Comparison of ENCODE assay signal across 7 mouse cellular contexts in genomic region chr11:58103697-58104306, GRCm38 (mm10). TPM values are rescaled to one million over a fixed set of nuclear protein-coding genes. Genes with fewer than 3 reads are reported as not detected.
DNase-seq lines count a peak whose midpoint lies in the region; ATAC-seq lines count a peak whose summit lies in the region.

TSS of gene Cnot8 (plus strand) at chr11:58104153.

- H3K27me3 ChIP-seq in intestine, embryonic 16.5 days (replicated peaks; ENCODE audit: control insufficient read depth, insufficient read depth, low read length), result no peaks in the 10 kb centered on the region
- H3K27me3 ChIP-seq in midbrain, embryonic 11.5 days (ENCODE audit: control insufficient read depth, insufficient read depth, low read length), result no peaks in the 10 kb centered on the region

- intact Hi-C loops in left cerebral cortex, postnatal 36 days (cut with DNase I), result loop anchor here (5.0 to 10.0 kb wide), 2 partner anchors 97 to 201 kb away; partner anchors contain the start of genes Larp1 and Zfp692

- no peaks in the 10 kb centered on the region for H3K36me3 ChIP-seq in intestine, embryonic 16.5 days (ENCODE audit: control insufficient read depth, insufficient read depth, low read length)
- no peaks in the 10 kb centered on the region for H3K36me3 ChIP-seq in midbrain, embryonic 11.5 days (ENCODE audit: control insufficient read depth, insufficient read depth, low read length)

- peak; percentile 98 for ATAC-seq in intestine, embryonic 16.5 days
- ATAC-seq in midbrain, embryonic 11.5 days (ENCODE audit: low FRiP score), result peak; percentile 96

- peaks cover 13% of the 10 kb centered on the region for H3K4me1 ChIP-seq in intestine, embryonic 16.5 days (ENCODE audit: control insufficient read depth, insufficient read depth, low read length)
- peaks cover 7% of the 10 kb centered on the region for H3K4me1 ChIP-seq in midbrain, embryonic 11.5 days (ENCODE audit: control insufficient read depth, insufficient read depth, low read length)

- under 1% methylated on average over 55 of the region's 55 CpGs for WGBS in intestine, embryonic 16.5 days
- under 1% methylated on average over 50 of the region's 55 CpGs for WGBS in midbrain, embryonic 11.5 days

- peak within 1 kb of the TSS; percentile 89 for H3K9ac ChIP-seq in intestine, embryonic 16.5 days (ENCODE audit: low read depth, low read length)
- H3K9ac ChIP-seq in midbrain, embryonic 11.5 days (ENCODE audit: low read length), result peak within 1 kb of the TSS; percentile 87

- peak within 1 kb of the TSS; percentile 73 for H3K4me2 ChIP-seq in intestine, embryonic 16.5 days (ENCODE audit: low read depth, low read length)
- peak within 1 kb of the TSS; percentile 71 for H3K4me2 ChIP-seq in midbrain, embryonic 11.5 days

- H3K4me3 ChIP-seq in intestine, embryonic 16.5 days (ENCODE audit: low read length), result peak within 1 kb of the TSS; percentile 97
- H3K4me3 ChIP-seq in midbrain, embryonic 11.5 days (ENCODE audit: low read depth, low read length), result peak within 1 kb of the TSS; percentile 77

- DNase-seq in adrenal gland, adult 8-10 months, result peak; percentile 99
- DNase-seq in embryo, embryonic 9.5 days (ENCODE audit: extremely low spot score), result peak; percentile 100
- peak; percentile 98 to 99 for DNase-seq in gastrocnemius, postnatal 4 days (ENCODE audit: low spot score in 2 of 2)
- DNase-seq in left cerebral cortex, postnatal 36 days (ENCODE audit: low spot score in 2 of 2), result peak; percentile 99
- DNase-seq in midbrain, embryonic 11.5 days (ENCODE audit: low spot score, missing footprints), result peak; percentile 100
- peak; percentile 99 for DNase-seq in skeletal muscle tissue, adult 2 months (ENCODE audit: low read depth, low spot score)

- H3K27ac ChIP-seq in intestine, embryonic 16.5 days (ENCODE audit: low read length), result peak within 1 kb of the TSS; percentile 96
- peak within 1 kb of the TSS; percentile 55 for H3K27ac ChIP-seq in midbrain, embryonic 11.5 days (ENCODE audit: low read depth, low read length)

- H3K9me3 ChIP-seq in intestine, embryonic 16.5 days (ENCODE audit: control insufficient read depth, low read length), result no peaks in the 10 kb centered on the region
- H3K9me3 ChIP-seq in midbrain, embryonic 11.5 days (ENCODE audit: control insufficient read depth, low read length), result no peaks in the 10 kb centered on the region

RNA-seq across cellular contexts. Expression of gene Cnot8, which starts in this region (rescaled TPM):
- total RNA-seq in adrenal gland, adult 8-10 months (2022), result 10 to 100 TPM; 55.0 to 59.3 (median 56.6) TPM
- total RNA-seq in gastrocnemius, postnatal 4 days (2021), result 10 to 100 TPM; 47.5 to 48.9 TPM
- polyA plus RNA-seq in intestine, embryonic 16.5 days (2015; fragmentation: Nextera tagmentation; extraction: Ambion mirVana), result 70.7 and 71.1 TPM in 2 replicates
- 10 to 100 TPM; 51.9 to 58.0 TPM for total RNA-seq in left cerebral cortex, postnatal 36 days (2021)
- 110 and 113 TPM in 2 replicates for polyA plus RNA-seq in midbrain, embryonic 11.5 days (2014; fragmentation: Nextera tagmentation; extraction: Ambion mirVana)

Comparison
In these comparisons a context has a peak if more than half of its experiments do, and no peak if none do; other contexts are left out.
1. Peak in every context shown above with its lines: DNase-seq, ATAC-seq, H3K4me3 ChIP-seq and H3K27ac ChIP-seq.